Mouse (Mus musculus): ENCODE measurements around the gene Abcd2.

GRCm38 (mm10) chr15:91104276-91104675 is 87.3 kb downstream of the Abcd2 start:
- TF ChIP-seq CTCF (IDR thresholded peaks at IDR 0.05) (no peak), EP300 (IDR thresholded peaks at IDR 0.05; ENCODE audit: insufficient read depth, low read depth, low read length) (no peak)

All from heart, adult 2 months (tissue).